Mouse (Mus musculus) brain, embryonic 14.5 days (tissue): ENCODE data around the gene March4. TPM values are rescaled to one million over a fixed set of nuclear protein-coding genes. Genes with fewer than 3 reads are reported as not detected.
A peak's percentile ranks its signal among the peaks of the same experiment; 100 is the strongest.

Experiments used
- DNase-seq: peaks from one replicate; pipeline ENCODE4 v3.0.0-alpha.2; 2011; ENCODE audit warnings: low read depth
- CTCF ChIP-seq: fragments of 200-500 bp; IDR thresholded peaks from 2 replicates; pipeline ENCODE4 v1.5.1; 2012; ENCODE audit warnings: inconsistent platforms, mild to moderate bottlenecking, moderate library complexity, borderline replicate concordance; ENCODE audit not compliant: insufficient read depth, insufficient read length; ENCODE audit errors: extremely low read depth
- POLR2A ChIP-seq: fragments of 200-500 bp; IDR thresholded peaks from 2 replicates; pipeline ENCODE4 v1.6.1; 2012; ENCODE audit warnings: mild to moderate bottlenecking, inconsistent platforms, borderline replicate concordance; ENCODE audit not compliant: poor library complexity, insufficient read depth, insufficient read length, severe bottlenecking; ENCODE audit errors: extremely low read depth
- polyA plus RNA-seq: library from polyadenylated mRNA; depleted of rRNA; stranded (reverse); fragments of >200 nt; gene quantifications from 2 replicates; pipeline ENCODE4 v1.2.3, GENCODE M21; 2012

March4 gene
- polyA plus RNA-seq, 1 experiment: 17.0 TPM

- no peak for DNase-seq
- TF ChIP-seq POLR2A: no peak
- no peak for TF ChIP-seq CTCF
These were observed 32.0 kb upstream of the March4 start for GRCm38 (mm10) chr1:72568725-72569124.

GRCm38 (mm10) chr1:72567056-72567455 lies 30.3 kb upstream of the March4 start:
- peak; percentile 56 for DNase-seq
- TF ChIP-seq POLR2A (no peak), CTCF (no peak)

- TF ChIP-seq POLR2A (no peak), CTCF (no peak)
- no peak for DNase-seq
These were observed 27.7 kb upstream of the March4 start for GRCm38 (mm10) chr1:72564334-72564962.

GRCm38 (mm10) chr1:72558625-72559024 lies 21.9 kb upstream of the March4 start:
- DNase-seq: no peak
- no peak for TF ChIP-seq CTCF
- TF ChIP-seq POLR2A: no peak

GRCm38 (mm10) chr1:72556471-72556870 lies 19.7 kb upstream of the March4 start:
- no peak for DNase-seq
- TF ChIP-seq CTCF: no peak
- TF ChIP-seq POLR2A: no peak

- no peak for DNase-seq
- TF ChIP-seq POLR2A (no peak), CTCF (no peak)
These were observed 13.6 kb upstream of the March4 start for GRCm38 (mm10) chr1:72550317-72550716.

GRCm38 (mm10) chr1:72538266-72538665 lies 1.5 kb upstream of the March4 start:
- no peak for DNase-seq
- TF ChIP-seq POLR2A: no peak
- no peak for TF ChIP-seq CTCF

GRCm38 (mm10) chr1:72535725-72536571 lies 782 bp downstream of the March4 start:
- DNase-seq: peak; percentile 69
- 0 out of 2 replicates have a peak, but pooled peaks have one; percentile 10 for TF ChIP-seq POLR2A
- no peak for TF ChIP-seq CTCF

GRCm38 (mm10) chr1:72533439-72533838 lies 3.3 kb downstream of the March4 start:
- peak; percentile 20; the same call in 1 of the 2 replicates for TF ChIP-seq CTCF
- no peak for TF ChIP-seq POLR2A
- peak; percentile 43 for DNase-seq

- TF ChIP-seq CTCF (no peak), POLR2A (no peak)
- peak; percentile 71 for DNase-seq
These were observed 3.8 kb downstream of the March4 start for GRCm38 (mm10) chr1:72532926-72533325.

GRCm38 (mm10) chr1:72530516-72531196 lies 6.1 kb downstream of the March4 start:
- DNase-seq: peak; percentile 52
- TF ChIP-seq POLR2A (no peak), CTCF (no peak)
